Mouse (Mus musculus): ENCODE results near the gene Dtx2. TPM values are rescaled to one million over a fixed set of nuclear protein-coding genes. Genes with fewer than 3 reads are reported as not detected.

Dtx2 gene
- total RNA-seq (2022) = 10 to 100 TPM; 13.0 to 17.6 (median 16.9) TPM

- DNase-seq = peak; percentile 83
Measured at GRCm38 (mm10) chr5:135994725-135995687, at the start of gene Dtx2. Gene Dtx2 (plus strand): TSS chr5:135994800.

- no peak for DNase-seq
Measured at GRCm38 (mm10) chr5:135945916-135946408, 48.6 kb upstream of the Dtx2 start.

GRCm38 (mm10) chr5:135946621-135947020 is 48.0 kb upstream of the Dtx2 start:
- no peak for DNase-seq

- no peak for DNase-seq
Measured at GRCm38 (mm10) chr5:135950710-135951412, 43.7 kb upstream of the Dtx2 start.

GRCm38 (mm10) chr5:135951660-135952059 is 42.9 kb upstream of the Dtx2 start:
- no peak for DNase-seq

- no peak for DNase-seq
Measured at GRCm38 (mm10) chr5:135952830-135953229, 41.8 kb upstream of the Dtx2 start.

GRCm38 (mm10) chr5:135956300-135957206 is 38.0 kb upstream of the Dtx2 start:
- no peak for DNase-seq

- peak; percentile 97 for DNase-seq
Measured at GRCm38 (mm10) chr5:135957207-135957974, 37.2 kb upstream of the Dtx2 start.

GRCm38 (mm10) chr5:135958367-135958766 is 36.2 kb upstream of the Dtx2 start:
- no peak for DNase-seq

GRCm38 (mm10) chr5:135959911-135960310 is 34.7 kb upstream of the Dtx2 start:
- no peak for DNase-seq

- no peak for DNase-seq
Measured at GRCm38 (mm10) chr5:135960909-135961635, 33.5 kb upstream of the Dtx2 start.

GRCm38 (mm10) chr5:135962125-135962491 is 32.5 kb upstream of the Dtx2 start:
- no peak for DNase-seq

- DNase-seq = peak; percentile 99
Measured at GRCm38 (mm10) chr5:135962492-135963279, 31.9 kb upstream of the Dtx2 start.

- no peak for DNase-seq
Measured at GRCm38 (mm10) chr5:135963280-135963627, 31.3 kb upstream of the Dtx2 start.

- no peak for DNase-seq
Measured at GRCm38 (mm10) chr5:135965501-135965930, 29.1 kb upstream of the Dtx2 start.

GRCm38 (mm10) chr5:135966866-135967265 is 27.7 kb upstream of the Dtx2 start:
- DNase-seq = no peak

- no peak for DNase-seq
Measured at GRCm38 (mm10) chr5:135968781-135969180, 25.8 kb upstream of the Dtx2 start.

GRCm38 (mm10) chr5:135970247-135970646 is 24.4 kb upstream of the Dtx2 start:
- no peak for DNase-seq

GRCm38 (mm10) chr5:135971876-135972275 is 22.7 kb upstream of the Dtx2 start:
- DNase-seq = no peak

- DNase-seq = no peak
Measured at GRCm38 (mm10) chr5:135974365-135974764, 20.2 kb upstream of the Dtx2 start, which contains the start of gene Ssc4d. Gene Ssc4d (minus strand): TSS chr5:135974531.
